Mouse (Mus musculus) midbrain, embryonic 15.5 days (tissue): ENCODE results near the gene Ffar4. TPM values are rescaled to one million over a fixed set of nuclear protein-coding genes. Genes with fewer than 3 reads are reported as not detected.

Source experiments
- ATAC-seq: fragments of 200-750 bp; cut with Nextera tagmentation; replicated peaks from 2 replicates; pipeline ENCODE4 v1.8.0; 2017; ENCODE audit warnings: moderate TSS enrichment
- H3K27ac ChIP-seq: fragments of 300-500 bp; sonication (generic); 2 replicates; pipeline ENCODE4 v1.5.1; 2015; ENCODE audit warnings: mild to moderate bottlenecking, inconsistent platforms
- H3K27me3 ChIP-seq: fragments of 300-500 bp; sonication (generic); replicated peaks from 2 replicates; pipeline ENCODE4 v1.6.1; 2015; ENCODE audit warnings: inconsistent platforms
- H3K36me3 ChIP-seq: fragments of 300-500 bp; sonication (generic); replicated peaks from 2 replicates; pipeline ENCODE4 v1.6.1; 2015; ENCODE audit warnings: inconsistent platforms
- H3K4me1 ChIP-seq: fragments of 300-500 bp; sonication (generic); 2 replicates; pipeline ENCODE4 v1.6.1; 2015; ENCODE audit warnings: inconsistent platforms
- H3K4me2 ChIP-seq: fragments of 300-500 bp; sonication (generic); 2 replicates; pipeline ENCODE4 v1.6.1; 2015; ENCODE audit warnings: inconsistent platforms, mild to moderate bottlenecking, moderate library complexity
- H3K4me3 ChIP-seq: fragments of 300-500 bp; sonication (generic); 2 replicates; pipeline ENCODE4 v1.5.1; 2015; ENCODE audit warnings: mild to moderate bottlenecking, inconsistent platforms
- H3K9ac ChIP-seq: fragments of 300-500 bp; sonication (generic); 2 replicates; pipeline ENCODE4 v1.6.1; 2015; ENCODE audit warnings: mild to moderate bottlenecking, inconsistent platforms
- H3K9me3 ChIP-seq: fragments of 300-500 bp; sonication (generic); 2 replicates; pipeline ENCODE4 v1.6.1; 2016; ENCODE audit warnings: inconsistent platforms
- WGBS: fragments of 180-500 bp; shearing (Covaris S2); methylation state at CpG from one replicate; pipeline ENCODE4 v1.1.7; 2015; ENCODE audit warnings: mixed read lengths; 5-methylcytosine and 5-hydroxymethylcytosine counted together
- polyA plus RNA-seq: library from polyadenylated mRNA; unstranded; fragments of >200 nt; fragmentation: Nextera tagmentation; extraction: Ambion mirVana; gene quantifications from 2 replicates; pipeline ENCODE4 v1.2.1, GENCODE M21; 2015

The Ffar4 gene
- polyA plus RNA-seq, 1 experiment from 2014 or later: 0.43 TPM

GRCm38 (mm10) chr19:38161648-38162354 lies 64.9 kb downstream of the Ffar4 start:
- H3K9me3 ChIP-seq: no peaks in the 10 kb centered on the region
- no peak for ATAC-seq
- no peaks in the 10 kb centered on the region for H3K27me3 ChIP-seq
- no peak overlapping the region for H3K9ac ChIP-seq
- H3K4me2 ChIP-seq: no peak overlapping the region
- no peaks in the 10 kb centered on the region for H3K36me3 ChIP-seq
- H3K4me3 ChIP-seq: no peak overlapping the region
- no peaks in the 10 kb centered on the region for H3K4me1 ChIP-seq
- H3K27ac ChIP-seq: no peak overlapping the region
- WGBS: 94% methylated on average over 21 of the region's 21 CpGs

Other genes starting within 250 kb of the Ffar4 start
- gene Myof, start 53.5 kb upstream of the Ffar4 start, polyA plus RNA-seq: 2.1 and 2.5 TPM in 2 replicates
- 5.0 and 5.4 TPM in 2 replicates for gene Cep55, start 42.1 kb upstream of the Ffar4 start, polyA plus RNA-seq
- gene Rbp4, start 28.2 kb downstream of the Ffar4 start, polyA plus RNA-seq: 3.6 and 10.5 TPM in 2 replicates
- gene Pde6c, start 35.7 kb downstream of the Ffar4 start, polyA plus RNA-seq: 0.06 and 0.17 TPM in 2 replicates
- 41.3 and 43.9 TPM in 2 replicates for gene Fra10ac1, start 127.1 kb downstream of the Ffar4 start, polyA plus RNA-seq
- 14.7 and 20.7 TPM in 2 replicates for gene Lgi1, start 167.5 kb downstream of the Ffar4 start, polyA plus RNA-seq